Comparison of ENCODE assay signal across 20 mouse cellular contexts in genomic region chr15:93472089-93472488, GRCm38 (mm10).
DNase-seq lines count a peak whose midpoint lies in the region; ATAC-seq and TF ChIP-seq lines count a peak whose summit lies in the region.
"Had no signal": no experiment of that assay in that cellular context is flagged by ENCODE, and none has a peak within 500 bp of the region (broad histone marks: within the 10 kb centered on the region; RNA-seq: fewer than 3 reads in every experiment).

No protein-coding gene starts in this region.

- H3K9ac ChIP-seq in hindbrain, embryonic 16.5 days (ENCODE audit: low read depth, low read length) = no peak overlapping the region
- H3K9ac ChIP-seq: limb, embryonic 13.5 days; liver, embryonic 15.5 days; stomach, embryonic 15.5 days had no signal

- peaks cover 5% of the 10 kb centered on the region; the same call in 1 of the 2 replicates for H3K4me1 ChIP-seq in hindbrain, embryonic 16.5 days (ENCODE audit: control insufficient read depth, insufficient read depth, low read depth, low read length)
- H3K4me1 ChIP-seq in hindbrain, embryonic 10.5 days (replicated peaks) = peaks cover 13% of the 10 kb centered on the region
- peaks cover 7% of the 10 kb centered on the region for H3K4me1 ChIP-seq in thymus, adult 2 months (replicated peaks; ENCODE audit: control insufficient read depth, insufficient read depth, low read length)
- H3K4me1 ChIP-seq: liver, embryonic 15.5 days; stomach, embryonic 15.5 days had no signal

- no peak for TF ChIP-seq POLR2A in thymus, adult 2 months (IDR thresholded peaks at IDR 0.05; ENCODE audit: control insufficient read depth, extremely low read depth, insufficient read depth, low read length, poor library complexity)

- TF ChIP-seq CTCF in thymus, adult 2 months (IDR thresholded peaks at IDR 0.05; ENCODE audit: borderline replicate concordance, control insufficient read depth, extremely low read depth, insufficient read depth, low read length, poor library complexity) = no peak

- H3K27ac ChIP-seq in hindbrain, embryonic 16.5 days (ENCODE audit: low read depth, low read length) = no peak overlapping the region
- H3K27ac ChIP-seq in hindbrain, embryonic 10.5 days = no peak overlapping the region
- H3K27ac ChIP-seq in thymus, adult 2 months (ENCODE audit: control insufficient read depth, insufficient read depth, low read length) = no peak overlapping the region
- H3K27ac ChIP-seq: embryonic facial prominence, embryonic 10.5 days; heart, embryonic 10.5 days; hindbrain, postnatal 0 days; kidney, postnatal 0 days; limb, embryonic 13.5 days; liver, embryonic 15.5 days; stomach, embryonic 15.5 days had no signal

- no peaks in the 10 kb centered on the region for H3K27me3 ChIP-seq in hindbrain, embryonic 16.5 days (replicated peaks; ENCODE audit: control insufficient read depth, insufficient read depth, low read length)
- H3K27me3 ChIP-seq in hindbrain, embryonic 10.5 days (ENCODE audit: insufficient read depth, poor library complexity, severe bottlenecking) = no peaks in the 10 kb centered on the region
- no peaks in the 10 kb centered on the region for H3K27me3 ChIP-seq in thymus, adult 2 months (ENCODE audit: control insufficient read depth, insufficient read depth, low read length)
- H3K27me3 ChIP-seq: limb, embryonic 13.5 days; liver, embryonic 15.5 days; stomach, embryonic 15.5 days had no signal

- ATAC-seq in hindbrain, embryonic 16.5 days = no peak
- ATAC-seq: hindbrain, postnatal 0 days had no signal

- WGBS in hindbrain, embryonic 16.5 days = 37% methylated on average over 1 of the region's 1 CpGs
- WGBS in hindbrain, embryonic 10.5 days = 40% methylated on average over 1 of the region's 1 CpGs
- 100% methylated on average over 1 of the region's 1 CpGs for WGBS in thymus, adult 2 months

- H3K36me3 ChIP-seq in hindbrain, embryonic 16.5 days (ENCODE audit: control insufficient read depth, insufficient read depth, low read length) = no peaks in the 10 kb centered on the region
- H3K36me3 ChIP-seq in hindbrain, embryonic 10.5 days = peaks cover 2% of the 10 kb centered on the region; the same call in 1 of the 2 replicates
- no peaks in the 10 kb centered on the region for H3K36me3 ChIP-seq in thymus, adult 2 months (ENCODE audit: control insufficient read depth, insufficient read depth, low read length)
- H3K36me3 ChIP-seq: stomach, embryonic 15.5 days had no signal

- no peak overlapping the region for H3K4me3 ChIP-seq in hindbrain, embryonic 16.5 days (ENCODE audit: low read length)
- H3K4me3 ChIP-seq in hindbrain, embryonic 10.5 days = no peak overlapping the region
- no peak overlapping the region for H3K4me3 ChIP-seq in thymus, adult 2 months (ENCODE audit: control insufficient read depth, insufficient read depth, low read length)
- H3K4me3 ChIP-seq: embryonic facial prominence, embryonic 10.5 days; erythroblast, embryonic 14.5 days; heart, embryonic 10.5 days; limb, embryonic 13.5 days; liver, embryonic 15.5 days; stomach, embryonic 15.5 days had no signal

- peak overlapping the region; percentile 32; the same call in 1 of the 2 replicates for H3K4me2 ChIP-seq in hindbrain, embryonic 16.5 days (ENCODE audit: low read length)
- H3K4me2 ChIP-seq: limb, embryonic 13.5 days; liver, embryonic 15.5 days; stomach, embryonic 15.5 days had no signal

- no peaks in the 10 kb centered on the region for H3K9me3 ChIP-seq in hindbrain, embryonic 16.5 days (ENCODE audit: control insufficient read depth, low read length)
- no peaks in the 10 kb centered on the region for H3K9me3 ChIP-seq in hindbrain, embryonic 10.5 days
- H3K9me3 ChIP-seq: embryonic facial prominence, embryonic 10.5 days; heart, embryonic 10.5 days; limb, embryonic 13.5 days; liver, embryonic 15.5 days; stomach, embryonic 15.5 days had no signal

- no peak for DNase-seq in hindbrain, embryonic 10.5 days (ENCODE audit: low spot score)
- DNase-seq in thymus, postnatal 0 days (ENCODE audit: low spot score) = peak; percentile 53
- no peak for DNase-seq in thymus, adult 2 months
- DNase-seq in brain, adult 2 months (ENCODE audit: low read depth, low spot score) = peak; percentile 16
- no peak for DNase-seq in cerebellum, adult 8-10 months
- DNase-seq in liver = no peak
- DNase-seq: cerebellum, adult 18-20 months; gastrocnemius, postnatal 36 days; heart, postnatal 14 days; kidney, adult 11 months; lung, postnatal 14 days had no signal

Comparison
In these comparisons a context has a peak if more than half of its experiments do, and no peak if none do; other contexts are left out.
1. DNase-seq: peak in thymus, postnatal 0 days (single experiment) and brain, adult 2 months (single experiment); none in hindbrain, embryonic 10.5 days (single experiment), thymus, adult 2 months (single experiment), cerebellum, adult 8-10 months (single experiment) and liver (single experiment).